Mouse (Mus musculus) heart, embryonic 15.5 days (tissue): ENCODE measurements around the gene Cacng1. TPM values are rescaled to one million over a fixed set of nuclear protein-coding genes. Genes with fewer than 3 reads are reported as not detected.

Source experiments
- polyA plus RNA-seq: library from polyadenylated mRNA; unstranded; fragments of >200 nt; fragmentation: Nextera tagmentation; extraction: Ambion mirVana; gene quantifications from 2 replicates; pipeline ENCODE4 v1.2.1, GENCODE M21; 2015

Cacng1 gene
- polyA plus RNA-seq, 1 experiment from 2014 or later: 0.19 TPM

Other genes starting within 250 kb of the Cacng1 start
- gene Pitpnc1, start 245.8 kb downstream of the Cacng1 start, polyA plus RNA-seq: 15.2 and 18.0 TPM in 2 replicates
- 132 and 134 TPM in 2 replicates for gene Psmd12, start 237.0 kb downstream of the Cacng1 start, polyA plus RNA-seq
- 11.7 and 16.2 TPM in 2 replicates for gene Helz, start 168.6 kb downstream of the Cacng1 start, polyA plus RNA-seq
- gene Cacng4, start 78.0 kb upstream of the Cacng1 start, polyA plus RNA-seq: 0.54 and 1.2 TPM in 2 replicates
- 0.09 and 0.44 TPM in 2 replicates for gene Cacng5, start 198.5 kb upstream of the Cacng1 start, polyA plus RNA-seq